Mouse (Mus musculus): ENCODE measurements around the gene Creb3l4.
A peak's percentile ranks its signal among the peaks of the same experiment; 100 is the strongest.
"Not testable (repeated sequence)": the region's sequence is repeated elsewhere in the genome, so short reads cannot be mapped to it uniquely, and the experiment has no call there.

Gene Creb3l4

DNA sequence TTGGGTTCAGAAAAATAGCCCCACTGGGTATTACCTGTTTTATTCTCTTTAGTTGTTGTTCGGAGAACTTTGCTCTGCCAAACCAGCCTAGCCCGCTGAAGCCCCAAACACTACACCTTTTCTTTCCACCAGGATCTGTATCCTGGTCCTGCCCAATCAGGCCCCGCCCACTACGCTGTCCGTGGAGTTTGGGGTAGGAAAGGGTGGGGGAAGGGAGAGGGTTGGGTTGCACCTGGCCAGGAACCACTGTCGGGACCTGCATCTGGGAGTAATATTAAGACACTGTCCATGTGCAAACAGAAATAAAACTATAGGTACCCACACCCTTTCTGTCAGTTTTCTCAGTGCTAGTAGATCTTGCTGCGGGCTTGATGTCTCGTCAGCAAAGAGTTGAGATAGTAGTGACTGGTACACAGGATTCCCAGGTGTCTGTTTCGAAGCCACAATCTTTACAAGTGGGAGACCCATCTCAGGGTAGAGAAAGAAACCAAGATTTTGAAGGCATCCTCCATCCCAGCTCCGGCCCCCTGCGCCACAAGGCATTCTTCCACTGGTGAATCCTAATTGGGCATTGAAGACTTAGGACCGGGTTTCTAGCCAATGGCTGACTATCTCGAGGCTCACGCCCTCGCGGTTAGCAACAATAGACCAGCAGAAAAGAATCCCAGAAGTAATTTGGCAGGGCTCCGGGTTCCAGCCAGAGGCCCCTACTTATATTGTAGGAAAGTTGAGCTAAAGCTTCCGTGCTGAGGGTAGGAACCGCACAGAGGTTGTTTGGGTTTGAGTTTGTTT is at the start of gene Creb3l4:
TSS of gene Creb3l4 (minus strand) at position 529 of the 792 bp plus-strand sequence.
- no peak for DNase-seq (ENCODE audit: low spot score in 2 of 2)

DNA sequence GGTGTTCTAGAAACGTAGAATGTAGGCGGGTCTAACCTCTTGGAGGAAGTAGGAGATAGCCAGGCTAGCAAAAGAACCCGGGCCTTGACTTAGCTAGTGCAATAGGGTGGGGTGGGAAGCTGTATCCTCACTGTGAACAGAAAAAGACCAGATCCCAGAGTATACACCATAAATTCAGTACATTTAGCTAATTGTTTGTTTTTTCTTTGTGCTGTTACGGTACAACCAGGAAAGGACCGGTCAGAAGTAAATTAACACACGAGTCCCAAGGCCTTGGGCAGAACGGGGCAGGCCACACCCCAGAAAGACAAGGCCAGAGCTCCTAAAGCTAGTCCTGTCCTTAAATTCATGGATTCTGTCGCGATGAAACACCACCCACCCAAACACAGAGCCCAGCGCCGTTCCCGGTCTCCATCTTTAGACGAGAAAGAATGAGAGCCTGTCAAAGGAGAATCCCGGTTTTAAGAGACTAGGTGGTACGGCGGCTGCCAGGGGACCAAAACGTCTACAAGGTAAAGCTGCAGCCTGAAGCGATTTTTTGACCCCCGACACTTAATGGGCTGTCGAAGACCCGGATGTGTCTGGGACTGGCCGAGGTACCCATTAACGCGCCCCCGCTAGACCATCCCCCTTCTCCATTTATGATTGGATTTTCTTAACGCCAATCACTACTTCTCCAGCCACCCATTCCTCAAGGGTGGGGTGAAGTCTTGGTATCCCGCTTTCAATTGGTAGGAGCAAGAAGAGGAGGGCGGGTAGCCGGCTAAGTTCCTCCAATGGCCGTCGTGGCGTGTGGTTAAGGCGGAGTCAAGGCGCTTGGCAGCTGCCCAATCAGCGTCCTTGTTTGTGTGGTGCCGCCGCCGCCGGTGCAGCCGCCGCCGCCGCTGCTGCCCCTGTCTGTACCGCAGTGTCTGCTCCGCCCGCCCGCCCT is 49.3 kb upstream of the Creb3l4 start, which contains the start of gene Gatad2b:
TSS of gene Gatad2b (plus strand) at position 834 of the 931 bp plus-strand sequence.
- DNase-seq (ENCODE audit: low spot score in 2 of 2), result peak; percentile 97

DNA sequence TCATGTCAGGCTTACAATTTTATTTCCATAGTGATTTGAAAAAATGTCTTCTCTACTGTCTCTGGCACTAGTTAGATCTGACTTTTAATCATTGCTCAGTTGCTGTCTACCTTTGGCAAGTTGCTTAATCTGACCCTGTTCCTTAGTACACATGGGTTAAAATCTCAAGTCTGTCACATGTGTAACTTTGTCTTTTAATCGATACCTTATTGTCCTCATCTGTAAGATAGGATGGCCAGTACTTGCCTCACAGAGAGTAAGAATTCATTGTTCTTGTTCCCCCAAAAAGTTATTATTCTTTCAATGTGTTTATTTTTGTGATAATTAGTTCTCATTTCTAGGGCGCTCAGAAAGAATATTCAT is 48.7 kb upstream of the Creb3l4 start:
- DNase-seq (ENCODE audit: low spot score in 2 of 2), result no peak

DNA sequence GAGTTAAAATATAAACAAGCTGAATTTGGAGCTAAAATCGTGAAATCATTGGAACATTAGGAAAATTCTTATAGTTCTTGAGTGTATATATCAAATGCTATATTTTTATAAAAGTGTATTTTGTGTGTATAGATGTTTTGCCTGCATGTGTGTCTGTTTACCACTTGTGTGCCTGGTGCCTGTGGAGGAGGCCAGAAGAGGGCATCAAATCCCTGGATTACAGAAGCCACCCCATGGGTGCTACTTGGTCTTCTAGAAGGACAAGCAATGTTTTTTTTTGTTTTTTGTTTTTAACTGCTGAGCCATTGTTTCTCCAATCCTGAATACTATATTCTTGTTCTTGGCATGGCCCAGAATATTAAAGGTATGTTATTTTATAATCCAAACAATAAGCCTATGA is 47.3 kb upstream of the Creb3l4 start:
- no peak for DNase-seq (ENCODE audit: low spot score in 2 of 2)

DNA sequence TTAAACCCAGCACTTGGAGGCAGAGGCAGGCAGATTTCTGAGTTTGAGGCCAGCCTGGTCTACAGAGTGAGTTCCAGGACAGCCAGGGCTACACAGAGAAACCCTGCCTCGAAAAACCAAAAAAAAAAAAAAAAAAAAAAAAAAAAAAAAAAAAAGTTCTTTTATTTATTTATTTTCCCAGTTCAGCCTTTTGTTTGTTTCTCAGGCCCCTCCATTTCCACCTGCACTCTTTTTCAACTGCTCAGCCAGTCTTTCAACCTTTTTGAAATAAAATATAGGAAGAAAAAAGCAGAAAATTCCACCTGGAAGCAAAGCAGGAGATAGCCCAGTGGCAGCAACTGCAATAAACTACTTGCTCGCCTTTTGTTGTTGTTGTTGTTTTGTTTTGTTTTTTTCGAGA is 46.1 kb upstream of the Creb3l4 start:
- not testable (repeated sequence) for DNase-seq (ENCODE audit: low spot score in 2 of 2)

DNA sequence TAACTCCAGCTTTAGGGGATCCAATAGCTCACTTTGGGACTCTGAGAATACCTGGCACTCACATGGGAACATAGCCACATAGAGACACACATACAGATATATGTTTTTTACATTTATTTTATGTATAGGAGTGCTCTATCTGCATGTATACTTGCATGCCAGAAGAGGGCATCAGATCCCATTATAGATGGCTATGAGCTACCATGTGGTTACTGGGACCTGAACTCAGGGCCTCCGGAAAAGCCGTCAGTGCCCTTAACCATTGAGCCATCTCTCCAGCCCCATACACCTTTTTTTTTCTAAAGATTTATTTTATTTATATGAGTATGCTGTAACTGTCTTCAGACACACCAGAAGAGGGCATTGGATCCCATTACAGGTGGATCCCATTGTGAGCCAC is 40.8 kb upstream of the Creb3l4 start:
- DNase-seq (ENCODE audit: low spot score in 2 of 2), result no peak

DNA sequence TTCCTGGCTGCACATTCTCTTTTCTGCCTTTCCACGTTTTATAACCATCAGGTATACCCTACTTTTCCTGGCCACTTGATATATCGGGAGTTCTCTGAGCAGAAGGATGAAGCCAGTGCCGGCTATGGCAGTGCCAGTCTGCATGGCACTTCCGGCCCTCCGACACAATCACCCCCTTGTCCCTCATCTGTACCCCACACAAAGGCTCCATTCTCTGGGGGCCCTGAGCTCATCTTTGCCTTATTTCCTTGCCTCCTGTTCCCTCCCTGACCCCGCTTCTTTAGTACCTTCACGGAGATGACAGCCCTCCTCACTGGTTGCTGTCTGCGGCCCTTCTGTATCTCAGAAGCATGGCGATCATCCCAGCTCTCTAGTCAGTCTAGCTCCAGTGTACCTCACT is 37.4 kb upstream of the Creb3l4 start:
- DNase-seq (ENCODE audit: low spot score in 2 of 2), result no peak

DNA sequence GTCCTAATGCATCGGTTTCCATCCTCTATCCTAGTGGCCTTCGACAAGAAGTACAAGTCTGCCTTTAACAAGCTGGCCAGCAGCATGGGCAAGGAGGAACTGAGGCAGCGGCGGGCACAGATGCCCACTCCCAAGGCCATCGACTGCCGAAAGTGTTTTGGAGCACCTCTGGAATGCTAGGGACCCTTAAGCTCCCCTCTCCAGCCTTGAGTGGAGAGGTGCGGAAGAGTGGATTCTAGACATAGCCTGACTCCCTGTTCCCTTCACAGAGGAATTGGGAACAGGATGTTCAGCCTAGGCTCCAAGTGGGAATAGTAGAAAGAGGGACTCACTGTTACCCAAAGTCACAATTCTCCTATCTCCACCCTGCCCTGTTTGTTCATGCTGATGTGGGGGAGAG is 36.4 kb upstream of the Creb3l4 start:
- no peak for DNase-seq (ENCODE audit: low spot score in 2 of 2)

DNA sequence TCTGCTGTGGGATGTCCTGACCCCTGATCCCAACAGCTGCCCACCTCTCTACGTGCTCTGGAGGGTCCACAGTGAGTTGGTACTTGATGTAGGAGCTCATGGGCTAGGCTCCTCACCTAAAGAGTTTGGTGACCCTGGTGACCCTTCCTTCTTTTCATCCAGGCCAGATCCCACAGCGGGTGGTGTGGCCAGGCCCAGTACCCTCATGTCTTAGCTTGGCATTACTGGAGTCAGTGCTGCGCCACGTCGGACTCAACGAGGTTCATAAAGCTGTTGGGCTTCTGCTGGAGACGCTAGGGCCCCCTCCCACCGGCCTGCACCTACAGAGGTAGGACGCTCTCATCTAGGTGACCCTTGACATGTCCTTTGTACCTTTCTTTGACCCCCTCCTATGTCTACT is 35.9 kb upstream of the Creb3l4 start:
- DNase-seq (ENCODE audit: low spot score in 2 of 2), result no peak

DNA sequence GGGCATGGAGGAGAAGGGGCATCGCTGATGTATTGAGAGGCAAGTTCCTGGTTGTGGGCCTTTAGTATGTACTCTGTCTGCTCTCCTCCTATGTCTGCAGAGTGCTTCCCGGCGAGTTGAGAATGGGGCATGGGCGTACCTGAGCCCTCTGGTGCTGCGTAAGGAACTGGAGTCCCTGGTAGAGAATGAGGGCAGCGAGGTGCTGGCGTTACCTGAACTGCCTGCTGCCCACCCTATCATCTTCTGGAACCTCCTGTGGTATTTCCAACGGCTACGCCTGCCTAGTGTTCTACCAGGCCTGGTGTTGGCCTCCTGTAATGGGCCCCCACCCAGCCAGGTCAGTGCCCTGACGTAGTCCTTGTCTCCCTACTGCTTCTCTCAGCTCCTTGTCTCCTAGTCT is 34.9 kb upstream of the Creb3l4 start:
- DNase-seq (ENCODE audit: low spot score in 2 of 2), result no peak

DNA sequence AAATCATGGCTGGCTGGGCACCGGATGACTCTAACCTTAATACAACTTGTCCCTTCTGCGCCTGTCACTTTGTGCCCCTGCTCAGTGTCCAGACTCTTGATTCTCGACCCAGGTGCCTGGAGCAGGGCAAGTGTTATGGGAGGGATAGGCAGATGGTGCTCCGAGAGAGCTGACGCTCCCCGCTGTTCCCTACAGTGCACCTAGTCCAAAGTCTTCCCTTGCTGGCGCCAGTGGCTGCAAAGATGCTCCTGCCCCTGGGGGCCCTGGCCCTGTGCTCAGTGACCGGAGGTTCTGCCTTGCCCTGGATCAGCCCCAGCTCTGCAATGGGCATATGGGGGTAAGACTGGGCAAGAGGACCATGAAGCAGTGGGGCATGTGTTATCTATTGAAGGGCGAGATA is 34.5 kb upstream of the Creb3l4 start:
- no peak for DNase-seq (ENCODE audit: low spot score in 2 of 2)

DNA sequence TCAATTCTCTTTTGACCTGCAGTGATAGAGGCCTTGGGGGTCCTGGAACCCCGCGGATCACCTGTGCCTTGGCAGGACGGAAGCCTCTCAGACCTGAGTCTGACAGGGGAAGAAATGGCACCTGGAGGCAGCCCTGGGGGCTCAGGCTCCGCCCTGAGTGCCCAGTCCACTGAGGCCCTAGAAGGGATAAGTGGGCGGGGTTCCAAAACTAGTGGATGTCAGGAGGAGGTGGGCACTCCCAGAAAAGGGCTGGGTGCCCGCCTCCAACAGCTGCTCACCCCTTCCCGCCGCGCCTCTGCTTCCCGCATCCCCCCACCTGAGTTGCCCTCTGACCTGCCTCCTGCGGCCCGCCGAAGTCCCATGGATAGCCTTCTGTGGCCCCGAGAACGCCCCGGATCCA is 33.5 kb upstream of the Creb3l4 start:
- DNase-seq (ENCODE audit: low spot score in 2 of 2), result no peak

DNA sequence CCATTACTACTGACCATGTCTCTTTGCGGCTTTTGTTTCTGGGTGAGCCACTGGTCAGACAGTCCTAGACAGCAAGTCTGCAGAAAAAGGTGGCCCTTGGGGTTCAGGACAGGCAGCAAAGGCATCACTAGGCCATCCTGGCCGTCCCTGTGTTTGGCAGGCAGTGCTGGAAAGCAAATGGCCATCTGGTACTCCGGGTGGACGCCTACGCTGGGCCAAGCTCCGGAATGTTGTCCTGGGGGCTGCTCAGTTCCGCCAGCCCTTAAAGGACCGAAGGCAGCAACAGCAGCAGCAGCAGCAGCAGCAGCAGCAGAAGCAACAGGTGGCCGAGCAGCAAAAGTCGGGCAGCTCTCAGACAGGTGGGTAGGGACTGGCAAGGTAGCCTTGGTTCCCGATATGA is 32.0 kb upstream of the Creb3l4 start:
- DNase-seq (ENCODE audit: low spot score in 2 of 2), result no peak

DNA sequence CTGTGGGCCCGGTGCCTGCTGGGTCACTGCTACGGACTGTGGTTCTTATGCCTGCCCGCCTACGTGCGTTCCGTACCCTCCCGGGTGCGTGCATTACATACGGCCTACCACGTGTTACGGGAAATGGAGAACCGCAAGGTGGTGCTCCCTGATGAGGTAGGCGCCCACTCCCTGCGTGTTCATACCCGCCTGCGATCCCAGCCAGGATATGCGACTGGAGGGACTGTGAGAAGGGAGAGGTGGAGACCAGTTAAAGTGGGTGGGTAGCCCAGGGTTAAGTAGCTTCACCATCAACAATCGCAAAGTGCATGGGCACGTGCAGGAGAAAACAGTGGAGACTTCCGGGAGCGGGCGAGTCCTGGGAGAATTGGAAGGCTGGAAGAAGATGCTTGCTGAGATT is 30.5 kb upstream of the Creb3l4 start:
- DNase-seq (ENCODE audit: low spot score in 2 of 2), result no peak

DNA sequence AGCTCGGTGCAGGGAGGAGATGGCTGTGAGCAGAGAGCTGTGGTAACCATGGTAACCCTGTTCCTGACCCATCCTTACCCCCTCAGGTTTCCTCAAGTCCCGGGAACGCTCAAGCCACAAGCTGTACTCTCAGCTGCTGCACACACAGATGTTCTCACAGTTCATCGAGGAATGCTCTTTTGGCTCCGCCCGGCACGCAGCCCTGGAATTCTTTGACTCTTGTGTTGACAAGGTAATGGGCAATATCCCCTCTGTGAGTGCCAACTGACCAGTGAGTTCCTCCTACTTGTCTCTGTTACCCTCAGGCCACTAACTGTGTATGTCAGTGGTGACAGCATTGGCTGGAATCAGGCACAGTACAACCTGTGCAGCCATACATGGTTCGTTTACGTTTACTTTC is 28.9 kb upstream of the Creb3l4 start:
- DNase-seq (ENCODE audit: low spot score in 2 of 2), result no peak

DNA sequence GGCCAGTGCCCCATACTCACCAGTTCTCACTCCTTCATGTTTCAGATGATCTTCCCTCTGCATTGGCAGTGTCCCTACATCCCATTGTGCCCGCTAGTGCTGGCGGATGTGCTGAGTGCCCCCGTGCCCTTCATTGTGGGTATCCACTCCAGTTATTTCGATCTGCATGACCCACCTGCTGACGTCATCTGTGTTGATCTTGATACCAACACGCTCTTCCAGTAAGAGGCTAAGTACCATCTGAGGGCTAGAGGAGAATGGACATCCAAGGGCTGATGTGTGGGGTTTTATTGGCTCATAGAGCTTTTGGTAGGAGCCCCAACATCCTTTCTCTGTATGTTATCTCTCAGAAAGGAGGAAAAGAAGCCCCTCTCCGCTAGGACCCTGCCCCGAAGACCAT is 27.5 kb upstream of the Creb3l4 start:
- no peak for DNase-seq (ENCODE audit: low spot score in 2 of 2)

DNA sequence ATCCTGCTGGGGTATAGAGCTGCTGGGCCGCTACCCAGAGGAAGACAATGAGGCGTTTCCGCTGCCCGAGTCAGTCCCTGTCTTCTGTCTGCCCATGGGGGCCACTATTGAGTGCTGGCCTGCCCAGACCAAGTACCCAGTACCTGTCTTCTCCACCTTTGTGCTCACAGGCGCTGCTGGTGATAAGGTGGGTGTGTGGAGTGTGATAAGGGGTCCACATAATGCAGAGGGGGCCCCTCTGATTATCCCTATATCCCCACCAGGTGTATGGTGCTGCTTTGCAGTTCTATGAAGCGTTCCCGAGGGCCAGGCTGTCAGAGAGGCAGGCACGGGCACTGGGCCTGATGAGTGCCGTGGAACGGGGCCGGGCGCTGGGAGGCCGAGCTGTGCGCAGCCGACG is 25.7 kb upstream of the Creb3l4 start:
- DNase-seq (ENCODE audit: low spot score in 2 of 2), result no peak

DNA sequence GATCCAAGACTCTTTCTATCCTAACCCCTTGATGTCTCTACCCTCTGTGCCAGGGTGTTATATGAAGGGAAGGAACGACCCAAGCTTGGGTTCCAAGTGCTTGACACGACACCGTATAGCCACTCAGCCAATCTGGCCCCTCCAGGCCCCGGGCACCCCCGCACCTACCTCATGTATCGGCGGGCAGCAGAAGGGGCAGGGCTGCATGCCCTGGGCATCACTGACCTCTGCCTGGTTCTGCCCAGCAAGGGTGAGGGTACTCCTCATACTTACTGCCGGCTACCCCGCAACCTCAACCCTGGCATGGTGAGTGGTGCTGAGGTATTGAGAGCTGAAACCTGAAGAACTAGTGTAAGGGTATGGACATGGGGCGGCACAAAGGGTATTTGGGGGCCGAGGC is 24.9 kb upstream of the Creb3l4 start:
- no peak for DNase-seq (ENCODE audit: low spot score in 2 of 2)

DNA sequence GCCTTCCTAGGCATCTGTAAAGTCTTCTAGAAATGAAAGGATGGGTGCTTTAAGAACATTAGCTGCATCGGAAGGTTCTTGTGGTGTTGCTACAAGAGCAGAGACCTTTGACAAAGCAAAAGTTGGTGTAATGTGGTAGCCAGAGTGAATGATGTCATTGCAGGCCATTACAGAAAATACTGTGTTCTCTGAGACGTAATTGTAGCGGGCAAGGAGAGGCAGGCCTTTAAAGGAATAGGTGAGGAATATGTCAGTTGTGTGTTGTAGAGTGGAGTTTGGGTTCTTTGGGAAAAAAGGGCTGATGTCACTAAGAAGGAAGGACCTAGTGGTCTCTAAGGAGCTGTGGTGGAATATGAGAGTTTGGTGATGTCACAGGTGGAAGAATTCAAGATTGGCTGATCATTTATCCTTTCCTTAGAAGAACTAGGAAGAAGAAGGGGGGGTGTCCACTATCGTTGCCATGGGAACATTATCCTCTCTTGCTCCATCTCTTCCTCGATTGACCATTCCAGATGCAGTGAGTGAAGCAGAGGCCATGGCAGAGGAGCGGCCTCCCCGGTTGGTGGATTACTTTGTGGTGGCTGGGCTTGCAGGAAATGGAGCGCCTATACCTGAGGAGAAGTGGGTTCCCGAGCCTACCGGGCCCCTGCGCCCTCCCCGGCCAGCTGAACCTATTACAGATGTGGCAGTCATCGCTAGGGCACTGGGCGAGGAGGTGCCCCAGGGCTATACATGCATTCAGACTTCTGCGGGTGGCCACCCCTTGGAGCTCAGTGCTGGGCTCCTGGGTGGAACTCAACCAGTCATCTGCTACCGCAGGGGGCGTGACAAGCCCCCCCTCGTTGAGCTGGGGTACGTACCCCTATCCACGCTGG is 23.8 kb upstream of the Creb3l4 start:
- no peak for DNase-seq (ENCODE audit: low spot score in 2 of 2)

DNA sequence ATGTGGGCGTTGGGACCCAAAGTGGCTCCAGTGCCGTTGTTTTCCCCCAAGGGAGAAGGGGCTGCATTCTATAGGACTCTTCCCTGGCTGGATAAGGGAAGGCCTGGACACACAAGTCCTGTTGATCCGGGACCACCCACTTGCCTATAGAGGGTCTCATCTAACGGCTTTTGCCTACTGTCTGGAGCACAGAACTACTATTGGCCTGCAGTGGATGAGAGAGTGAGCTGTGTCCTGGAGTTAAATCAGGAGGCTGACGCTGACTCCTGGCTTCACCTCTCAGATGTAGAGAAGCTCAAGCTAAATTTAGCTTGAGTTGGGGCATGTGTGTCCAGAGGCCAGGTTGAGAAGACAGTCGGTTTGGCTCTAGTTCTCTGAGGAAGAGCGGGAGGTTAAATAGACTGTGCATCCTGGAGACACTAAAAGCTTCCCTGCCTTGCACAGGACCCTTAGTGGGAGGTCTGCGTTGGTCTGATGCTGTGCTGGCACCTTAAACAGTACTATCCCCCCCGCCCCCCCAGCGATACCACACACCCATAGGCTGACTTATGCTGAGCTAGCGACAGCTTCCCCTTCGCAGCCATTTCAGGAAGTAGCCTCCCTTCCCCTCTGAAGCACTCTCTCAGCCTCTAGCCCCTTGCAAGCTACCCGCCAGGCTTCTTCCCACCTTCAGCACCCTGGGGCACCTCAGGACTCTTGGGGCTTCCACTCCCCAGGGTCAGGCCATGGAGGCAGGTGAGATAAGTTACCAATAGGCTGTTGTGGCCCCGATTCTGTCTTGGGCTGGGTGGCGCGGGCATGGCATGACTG is 22.8 kb upstream of the Creb3l4 start:
- DNase-seq (ENCODE audit: low spot score in 2 of 2), result peak; percentile 55 to 82

Data from spleen, postnatal 4 days (tissue).